Mouse (Mus musculus) midbrain, postnatal 0 days (tissue): ENCODE data around the gene Vmn1r27. TPM values are rescaled to one million over a fixed set of nuclear protein-coding genes. Genes with fewer than 3 reads are reported as not detected.

Experiments used
- ATAC-seq: fragments of 200-750 bp; cut with Nextera tagmentation; 2 replicates; pipeline ENCODE4 v1.8.0; 2017; ENCODE audit warnings: moderate number of reproducible peaks, mild to moderate bottlenecking, moderate TSS enrichment, moderate library complexity; ENCODE audit not compliant: low FRiP score
- DNase-seq: peaks from one replicate; pipeline ENCODE4 v3.0.0-alpha.2; 2015; ENCODE audit warnings: low spot score
- H3K27ac ChIP-seq: fragments of 300-500 bp; sonication (generic); 2 replicates; pipeline ENCODE4 v1.5.1; 2014; ENCODE audit warnings: low read depth, mild to moderate bottlenecking, low read length, mixed read lengths
- H3K27me3 ChIP-seq: fragments of 300-500 bp; sonication (generic); 2 replicates; pipeline ENCODE4 v1.6.1; 2014; ENCODE audit warnings: low read length, control low read depth, mixed read lengths; ENCODE audit not compliant: insufficient read depth
- H3K36me3 ChIP-seq: fragments of 300-500 bp; sonication (generic); 2 replicates; pipeline ENCODE4 v1.6.1; 2014; ENCODE audit warnings: low read length, control low read depth, mixed read lengths; ENCODE audit not compliant: insufficient read depth
- H3K4me1 ChIP-seq: fragments of 300-500 bp; sonication (generic); 2 replicates; pipeline ENCODE4 v1.6.1; 2014; ENCODE audit warnings: mild to moderate bottlenecking, control low read depth, antibody characterized with exemption, low read length, mixed read lengths; ENCODE audit not compliant: insufficient read depth
- H3K4me2 ChIP-seq: fragments of 300-500 bp; sonication (generic); 2 replicates; pipeline ENCODE4 v1.6.1; 2014; ENCODE audit warnings: low read depth, mild to moderate bottlenecking, low read length, mixed read lengths; ENCODE audit not compliant: poor library complexity, severe bottlenecking
- H3K4me3 ChIP-seq: fragments of 300-500 bp; sonication (generic); 2 replicates; pipeline ENCODE4 v1.5.1; 2014; ENCODE audit warnings: low read depth, mild to moderate bottlenecking, low read length, moderate library complexity
- H3K9ac ChIP-seq: fragments of 300-500 bp; sonication (generic); replicated peaks from 2 replicates; pipeline ENCODE4 v1.6.1; 2014; ENCODE audit warnings: mild to moderate bottlenecking, low read length, moderate library complexity, mixed read lengths; ENCODE audit not compliant: poor library complexity, severe bottlenecking
- H3K9me3 ChIP-seq: fragments of 300-500 bp; sonication (generic); 2 replicates; pipeline ENCODE4 v1.6.1; 2016; ENCODE audit warnings: low read length, control low read depth
- CTCF ChIP-seq: IDR thresholded peaks from 2 replicates; pipeline ENCODE4 v1.5.1; 2016; ENCODE audit warnings: antibody characterized with exemption, mild to moderate bottlenecking
- WGBS: fragments of 180-500 bp; shearing (Covaris S2); extraction: QIAGEN DNeasy Blood & Tissue Kit; methylation state at CpG from one replicate; pipeline ENCODE4 v1.1.7; 2014; 5-methylcytosine and 5-hydroxymethylcytosine counted together
- polyA plus RNA-seq: library from polyadenylated mRNA; unstranded; fragments of >200 nt; fragmentation: Nextera tagmentation; extraction: Ambion mirVana; gene quantifications from 2 replicates; pipeline ENCODE4 v1.2.1, GENCODE M21; 2015
- total RNA-seq: library from RNA; depleted of rRNA; stranded (reverse); fragments of >200 nt; gene quantifications from 2 replicates; pipeline ENCODE4 v1.2.3, GENCODE M21; 2014; rRNA removed

Gene Vmn1r27
- total RNA-seq = not detected in 2 replicates
- polyA plus RNA-seq = not detected in 2 replicates

GRCm38 (mm10) chr6:58218721-58219120 is at the start of gene Vmn1r27:
Vmn1r27 (minus strand) TSS chr6:58218821.
- DNase-seq (no peak), ATAC-seq (no peak)
- Histone ChIP-seq H3K27me3 (no peaks in the 10 kb centered on the region), H3K9ac (no peak within 1 kb of the TSS), H3K9me3 (no peaks in the 10 kb centered on the region), H3K4me1 (no peaks in the 10 kb centered on the region), H3K27ac (no peak within 1 kb of the TSS), H3K4me2 (no peak within 1 kb of the TSS), H3K36me3 (no peaks in the 10 kb centered on the region), H3K4me3 (no peak within 1 kb of the TSS)
- no peak for TF ChIP-seq CTCF
- WGBS = 84% methylated on average over 2 of the region's 2 CpGs

- Histone ChIP-seq H3K36me3 (no peaks in the 10 kb centered on the region), H3K4me1 (no peaks in the 10 kb centered on the region), H3K4me3 (no peak within 1 kb of the TSS), H3K27ac (no peak within 1 kb of the TSS), H3K4me2 (no peak within 1 kb of the TSS), H3K9me3 (no peaks in the 10 kb centered on the region), H3K9ac (no peak within 1 kb of the TSS), H3K27me3 (no peaks in the 10 kb centered on the region)
- ATAC-seq (no peak), DNase-seq (no peak)
- 85% methylated on average over 1 of the region's 1 CpGs for WGBS
- TF ChIP-seq CTCF = no peak
Measured at GRCm38 (mm10) chr6:58261737-58262136, 43.1 kb upstream of the Vmn1r27 start, which contains the start of gene Vmn1r28. Vmn1r28 (plus strand) TSS chr6:58262037.

- H3K9me3 ChIP-seq = no peaks in the 10 kb centered on the region
- peak; percentile 28 for DNase-seq
- H3K27ac ChIP-seq = no peak overlapping the region
- TF ChIP-seq CTCF = peak; percentile 39
- no peaks in the 10 kb centered on the region for H3K36me3 ChIP-seq
- no peak overlapping the region for H3K9ac ChIP-seq
- ATAC-seq = no peak
- no peak overlapping the region for H3K4me3 ChIP-seq
- no peak overlapping the region for H3K4me2 ChIP-seq
- 82% methylated on average over 2 of the region's 2 CpGs for WGBS
- no peaks in the 10 kb centered on the region for H3K4me1 ChIP-seq
- H3K27me3 ChIP-seq = no peaks in the 10 kb centered on the region
Measured at GRCm38 (mm10) chr6:58216119-58216518, 2.5 kb downstream of the Vmn1r27 start.

Other genes with a start within 250 kb of the Vmn1r27 start
- gene Vmn1r25, start 238.0 kb downstream of the Vmn1r27 start, total RNA-seq = not detected in 2 replicates
- not detected in 2 replicates for gene Vmn1r25, start 238.0 kb downstream of the Vmn1r27 start, polyA plus RNA-seq
- gene Vmn1r26, start 203.7 kb downstream of the Vmn1r27 start, total RNA-seq = not detected in 2 replicates
- gene Vmn1r26, start 203.7 kb downstream of the Vmn1r27 start, polyA plus RNA-seq = not detected in 2 replicates
- not detected in 2 replicates for gene Vmn1r28, start 43.2 kb upstream of the Vmn1r27 start, total RNA-seq
- not detected in 2 replicates for gene Vmn1r28, start 43.2 kb upstream of the Vmn1r27 start, polyA plus RNA-seq
- not detected in 2 replicates for gene Vmn1r29, start 82.7 kb upstream of the Vmn1r27 start, total RNA-seq
- not detected in 2 replicates for gene Vmn1r29, start 82.7 kb upstream of the Vmn1r27 start, polyA plus RNA-seq
- gene Vmn1r30, start 224.6 kb upstream of the Vmn1r27 start, total RNA-seq = not detected in 2 replicates
- not detected in 2 replicates for gene Vmn1r30, start 224.6 kb upstream of the Vmn1r27 start, polyA plus RNA-seq